Mouse (Mus musculus) kidney, embryonic 16.5 days (tissue): ENCODE measurements around the gene Glis3. TPM values are rescaled to one million over a fixed set of nuclear protein-coding genes. Genes with fewer than 3 reads are reported as not detected.

Experiments
- ATAC-seq: fragments of 200-750 bp; cut with Nextera tagmentation; 2 replicates; pipeline ENCODE4 v1.8.0; 2017; ENCODE audit warnings: moderate TSS enrichment; ENCODE audit not compliant: low FRiP score, low TSS enrichment
- H3K27ac ChIP-seq: fragments of 300-500 bp; sonication (generic); 2 replicates; pipeline ENCODE4 v1.5.1; 2014; ENCODE audit warnings: low read length
- H3K27me3 ChIP-seq: fragments of 300-500 bp; sonication (generic); 2 replicates; pipeline ENCODE4 v1.6.1; 2014; ENCODE audit warnings: low read length, control low read depth, mixed read lengths; ENCODE audit not compliant: insufficient read depth
- H3K36me3 ChIP-seq: fragments of 300-500 bp; sonication (generic); 2 replicates; pipeline ENCODE4 v1.6.1; 2014; ENCODE audit warnings: low read length, control low read depth, mixed read lengths; ENCODE audit not compliant: insufficient read depth
- H3K4me1 ChIP-seq: fragments of 300-500 bp; sonication (generic); 2 replicates; pipeline ENCODE4 v1.6.1; 2014; ENCODE audit warnings: low read length, control low read depth, mixed read lengths; ENCODE audit not compliant: insufficient read depth
- H3K4me2 ChIP-seq: fragments of 300-500 bp; sonication (generic); replicated peaks from 2 replicates; pipeline ENCODE4 v1.6.1; 2014; ENCODE audit warnings: low read depth, low read length
- H3K4me3 ChIP-seq: fragments of 300-500 bp; sonication (generic); 2 replicates; pipeline ENCODE4 v1.5.1; 2014; ENCODE audit warnings: mild to moderate bottlenecking, low read length
- H3K9ac ChIP-seq: fragments of 300-500 bp; sonication (generic); replicated peaks from 2 replicates; pipeline ENCODE4 v1.6.1; 2014; ENCODE audit warnings: low read length
- H3K9me3 ChIP-seq: fragments of 300-500 bp; sonication (generic); 2 replicates; pipeline ENCODE4 v1.6.1; 2016; ENCODE audit warnings: low read length, control low read depth
- WGBS: fragments of 180-500 bp; shearing (Covaris S2); extraction: QIAGEN DNeasy Blood & Tissue Kit; methylation state at CpG from one replicate; pipeline ENCODE4 v1.1.7; 2014; 5-methylcytosine and 5-hydroxymethylcytosine counted together
- polyA plus RNA-seq: library from polyadenylated mRNA; unstranded; fragments of >200 nt; fragmentation: Nextera tagmentation; extraction: Ambion mirVana; gene quantifications from 2 replicates; pipeline ENCODE4 v1.2.1, GENCODE M21; 2015

The Glis3 gene
- polyA plus RNA-seq, 1 experiment from 2014 or later: 9.0 TPM

DNA sequence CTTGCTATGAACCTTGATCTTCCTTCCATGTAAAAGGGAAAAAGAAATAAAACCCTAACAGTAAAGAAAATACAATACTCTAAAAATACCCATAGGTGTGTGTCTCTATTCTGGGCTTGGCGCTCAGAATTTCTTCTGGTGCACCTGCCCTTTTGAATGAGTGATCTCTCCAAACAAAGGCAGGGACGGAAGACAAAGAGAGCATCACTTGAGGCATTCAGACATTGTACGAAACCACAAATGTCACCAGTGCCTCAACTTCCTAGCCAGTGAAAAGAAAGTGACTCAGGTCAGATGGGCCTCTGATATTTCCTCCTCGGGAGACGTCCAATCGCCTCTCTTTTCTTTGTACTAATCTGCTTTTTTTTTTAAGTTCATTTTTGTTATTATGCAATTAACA, 201.8 kb downstream of the Glis3 start:
- WGBS: 90% methylated on average over 6 of the region's 6 CpGs
- no peaks in the 10 kb centered on the region for H3K9me3 ChIP-seq

DNA sequence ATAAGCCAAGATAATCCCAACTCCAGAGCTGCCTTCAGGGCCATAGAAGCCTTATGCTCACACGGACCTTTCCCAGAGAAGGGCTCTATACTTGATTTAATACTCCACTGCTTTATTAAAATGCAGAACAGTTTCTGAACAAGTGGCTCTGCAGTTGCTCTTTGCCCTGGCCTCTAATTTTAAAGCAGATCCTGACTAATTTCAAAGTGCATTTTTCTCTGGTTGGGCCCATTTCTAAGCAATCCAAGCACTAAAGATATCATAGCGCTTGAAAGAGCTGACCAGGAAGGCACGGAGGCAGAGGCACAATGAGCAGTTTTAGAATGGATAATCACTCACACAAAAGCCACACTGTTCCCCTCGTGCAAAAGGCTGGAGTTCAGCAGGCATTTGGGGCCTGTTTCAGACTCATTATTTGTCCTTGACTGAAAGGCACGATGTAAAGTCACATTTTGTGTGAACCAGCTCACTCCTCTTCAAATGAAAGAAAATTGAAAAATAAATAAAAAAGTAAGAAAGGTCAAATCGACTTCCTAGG, 202.5 kb downstream of the Glis3 start:
- no peak for ATAC-seq
- H3K4me1 ChIP-seq: no peaks in the 10 kb centered on the region
- H3K27me3 ChIP-seq: no peaks in the 10 kb centered on the region
- H3K36me3 ChIP-seq: no peaks in the 10 kb centered on the region
- H3K9ac ChIP-seq: no peak overlapping the region
- no peaks in the 10 kb centered on the region for H3K9me3 ChIP-seq
- H3K4me3 ChIP-seq: no peak overlapping the region
- H3K4me2 ChIP-seq: no peak overlapping the region
- H3K27ac ChIP-seq: no peak overlapping the region
- 41% methylated on average over 6 of the region's 6 CpGs for WGBS

More for the DNA sequence above, 201.8 kb downstream of the Glis3 start:
- Histone ChIP-seq H3K36me3 (no peaks in the 10 kb centered on the region), H3K4me3 (no peak overlapping the region), H3K9ac (no peak overlapping the region), H3K27ac (no peak overlapping the region), H3K4me1 (no peaks in the 10 kb centered on the region), H3K27me3 (no peaks in the 10 kb centered on the region), H3K4me2 (no peak overlapping the region)
- no peak for ATAC-seq

DNA sequence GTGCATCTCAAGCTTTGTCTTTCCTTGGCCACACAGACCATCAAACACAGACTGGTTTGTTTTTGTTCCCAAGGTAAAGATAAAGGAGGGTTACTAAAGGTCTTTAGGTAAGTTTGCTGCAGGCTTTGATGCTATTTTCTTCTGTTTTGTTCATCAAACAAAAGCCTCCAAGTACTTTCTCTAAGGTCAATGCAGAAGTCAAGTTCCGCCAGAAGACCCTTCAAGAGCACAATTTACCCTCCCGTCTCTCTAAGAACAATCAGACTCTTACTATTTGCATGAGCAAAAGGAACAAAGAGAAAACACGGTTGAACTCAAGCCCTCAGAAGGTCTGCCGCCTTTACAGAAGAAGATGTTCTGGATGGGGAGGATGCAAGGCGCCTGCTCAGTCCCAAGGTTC, 206.3 kb downstream of the Glis3 start:
- no peak for ATAC-seq
- 83% methylated on average over 5 of the region's 5 CpGs for WGBS

DNA sequence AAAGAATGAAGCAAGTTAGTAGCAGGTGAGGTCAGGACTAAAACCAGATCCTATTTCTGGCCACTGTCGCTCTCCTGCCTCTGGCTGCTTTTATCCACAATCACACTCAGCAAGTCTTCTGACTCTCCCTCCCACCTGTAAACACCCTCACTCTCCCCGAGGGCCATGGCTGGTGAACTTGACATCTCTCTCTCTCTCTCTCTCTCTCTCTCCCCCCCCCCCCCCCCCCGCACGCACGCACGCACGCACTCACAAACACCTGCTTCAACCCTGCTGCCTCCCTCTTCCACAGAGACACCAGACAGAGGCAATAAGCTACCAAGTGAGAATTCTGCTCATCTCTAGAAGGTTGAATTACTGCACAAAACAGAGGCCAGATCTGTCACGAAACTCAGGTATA, 208.7 kb downstream of the Glis3 start:
- ATAC-seq: no peak
- no peak overlapping the region for H3K4me3 ChIP-seq
- H3K9ac ChIP-seq: no peak overlapping the region
- no peaks in the 10 kb centered on the region for H3K4me1 ChIP-seq
- H3K36me3 ChIP-seq: no peaks in the 10 kb centered on the region
- H3K9me3 ChIP-seq: no peaks in the 10 kb centered on the region
- WGBS: 66% methylated on average over 6 of the region's 8 CpGs
- no peaks in the 10 kb centered on the region for H3K27me3 ChIP-seq
- no peak overlapping the region for H3K4me2 ChIP-seq
- no peak overlapping the region for H3K27ac ChIP-seq

More for the DNA sequence above, 206.3 kb downstream of the Glis3 start:
- H3K27me3 ChIP-seq: no peaks in the 10 kb centered on the region
- H3K36me3 ChIP-seq: no peaks in the 10 kb centered on the region
- H3K27ac ChIP-seq: no peak overlapping the region
- H3K9me3 ChIP-seq: no peaks in the 10 kb centered on the region
- H3K4me3 ChIP-seq: no peak overlapping the region
- H3K4me2 ChIP-seq: no peak overlapping the region
- no peak overlapping the region for H3K9ac ChIP-seq
- no peaks in the 10 kb centered on the region for H3K4me1 ChIP-seq

DNA sequence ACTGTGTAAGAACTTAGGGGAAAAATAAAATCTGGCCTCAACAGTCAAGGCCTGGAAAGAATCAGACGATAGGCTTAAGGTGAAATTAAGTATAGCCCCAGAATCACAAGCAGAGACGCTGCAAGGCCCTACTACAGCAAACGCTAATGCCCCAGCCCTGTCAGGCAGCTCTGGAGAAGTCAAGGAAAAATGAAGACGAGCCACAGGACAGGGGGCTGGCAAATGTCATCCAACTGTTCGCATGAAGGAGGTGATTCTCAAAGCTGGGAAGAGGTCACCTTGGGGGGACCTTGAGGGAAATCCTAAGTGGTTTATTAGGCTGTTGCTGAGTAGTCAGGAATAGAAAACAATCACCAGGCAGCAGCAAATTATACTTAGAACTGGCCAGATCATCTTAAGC, 214.1 kb downstream of the Glis3 start:
- H3K27ac ChIP-seq: no peak overlapping the region
- ATAC-seq: no peak
- no peaks in the 10 kb centered on the region for H3K9me3 ChIP-seq
- no peaks in the 10 kb centered on the region for H3K27me3 ChIP-seq
- no peak overlapping the region for H3K4me3 ChIP-seq
- H3K36me3 ChIP-seq: no peaks in the 10 kb centered on the region
- H3K4me2 ChIP-seq: no peak overlapping the region
- H3K9ac ChIP-seq: no peak overlapping the region
- 78% methylated on average over 5 of the region's 5 CpGs for WGBS
- no peaks in the 10 kb centered on the region for H3K4me1 ChIP-seq

DNA sequence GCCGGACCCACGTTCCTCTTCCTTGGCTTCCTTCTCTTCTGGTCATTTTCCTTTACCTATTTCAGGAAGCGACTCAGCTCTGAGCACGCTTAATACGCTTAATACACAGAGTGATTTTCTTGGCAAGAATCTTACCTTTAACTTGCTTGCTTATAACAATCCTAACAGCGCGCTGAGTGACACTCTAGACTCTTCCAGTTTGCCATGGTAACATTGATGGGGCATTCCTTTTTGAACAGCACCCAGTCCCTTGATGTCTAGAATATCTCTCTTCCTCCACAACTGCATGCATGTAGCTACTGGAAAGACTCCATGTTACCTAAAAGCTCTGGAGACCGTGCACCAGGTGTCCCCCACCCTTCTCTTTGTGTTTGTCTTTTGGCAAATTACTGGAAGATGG, 225.5 kb downstream of the Glis3 start:
- no peaks in the 10 kb centered on the region for H3K9me3 ChIP-seq

DNA sequence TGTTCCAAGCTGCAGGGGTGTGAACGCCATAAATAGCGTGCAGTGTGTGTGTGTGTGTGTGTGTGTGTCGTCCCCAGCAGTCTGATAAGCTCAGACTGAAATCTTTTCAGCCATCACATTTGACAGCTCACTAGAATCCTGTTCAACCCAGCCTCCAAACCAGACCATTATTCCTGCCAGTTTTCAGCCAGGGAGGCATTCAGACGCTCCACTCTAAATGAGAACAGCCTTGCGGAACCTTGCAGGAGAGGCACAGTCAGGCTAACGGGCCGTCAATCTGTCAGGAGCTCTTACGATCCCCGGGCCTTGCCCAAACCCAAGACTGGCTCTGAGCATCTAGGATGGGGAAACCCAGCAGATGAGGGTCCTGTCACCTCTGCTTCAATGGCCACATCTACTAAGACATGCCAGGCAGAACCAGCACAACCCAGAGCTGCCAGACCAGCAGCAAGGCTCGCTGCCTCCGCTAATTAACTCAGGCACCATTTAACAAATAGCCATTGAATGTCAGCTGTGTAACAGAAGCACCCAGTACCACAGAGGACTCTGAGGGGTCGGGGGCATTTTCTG, 226.8 kb downstream of the Glis3 start:
- H3K4me1 ChIP-seq: peaks cover 14% of the 10 kb centered on the region
- ATAC-seq: no peak
- WGBS: 31% methylated on average over 12 of the region's 12 CpGs
- H3K36me3 ChIP-seq: no peaks in the 10 kb centered on the region
- H3K4me3 ChIP-seq: no peak overlapping the region
- no peak overlapping the region for H3K9ac ChIP-seq
- H3K9me3 ChIP-seq: no peaks in the 10 kb centered on the region
- H3K4me2 ChIP-seq: no peak overlapping the region
- no peaks in the 10 kb centered on the region for H3K27me3 ChIP-seq
- H3K27ac ChIP-seq: no peak overlapping the region

More for the DNA sequence above, 225.5 kb downstream of the Glis3 start:
- no peak overlapping the region for H3K27ac ChIP-seq
- no peaks in the 10 kb centered on the region for H3K36me3 ChIP-seq
- H3K27me3 ChIP-seq: no peaks in the 10 kb centered on the region
- no peak overlapping the region for H3K4me3 ChIP-seq
- no peak overlapping the region for H3K9ac ChIP-seq
- H3K4me2 ChIP-seq: no peak overlapping the region
- WGBS: 88% methylated on average over 8 of the region's 8 CpGs
- H3K4me1 ChIP-seq: peaks cover 7% of the 10 kb centered on the region
- no peak for ATAC-seq

DNA sequence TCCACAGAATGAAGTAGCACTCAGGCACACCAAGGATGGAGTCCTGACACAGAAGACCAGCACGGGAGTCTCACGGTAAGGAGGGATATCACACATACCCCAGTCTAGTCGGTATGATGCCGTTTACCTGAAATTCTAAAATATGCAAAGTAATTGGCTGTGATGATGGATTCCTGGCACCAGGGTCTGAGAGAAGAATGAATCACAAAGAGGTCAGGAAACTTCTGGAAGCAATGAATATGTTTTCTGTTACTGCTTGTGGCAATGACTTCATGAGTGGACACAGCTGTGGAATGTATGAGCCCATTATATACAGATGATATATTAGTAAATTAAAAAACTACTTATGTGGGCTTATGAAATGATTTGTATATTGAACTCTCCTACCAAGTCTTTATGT, 231.1 kb downstream of the Glis3 start:
- ATAC-seq: no peak
- no peak overlapping the region for H3K27ac ChIP-seq
- no peaks in the 10 kb centered on the region for H3K9me3 ChIP-seq
- no peak overlapping the region for H3K9ac ChIP-seq
- H3K4me3 ChIP-seq: no peak overlapping the region
- H3K4me2 ChIP-seq: no peak overlapping the region
- no peaks in the 10 kb centered on the region for H3K36me3 ChIP-seq
- no peaks in the 10 kb centered on the region for H3K27me3 ChIP-seq
- peaks cover 14% of the 10 kb centered on the region for H3K4me1 ChIP-seq
- 70% methylated on average over 4 of the region's 4 CpGs for WGBS

DNA sequence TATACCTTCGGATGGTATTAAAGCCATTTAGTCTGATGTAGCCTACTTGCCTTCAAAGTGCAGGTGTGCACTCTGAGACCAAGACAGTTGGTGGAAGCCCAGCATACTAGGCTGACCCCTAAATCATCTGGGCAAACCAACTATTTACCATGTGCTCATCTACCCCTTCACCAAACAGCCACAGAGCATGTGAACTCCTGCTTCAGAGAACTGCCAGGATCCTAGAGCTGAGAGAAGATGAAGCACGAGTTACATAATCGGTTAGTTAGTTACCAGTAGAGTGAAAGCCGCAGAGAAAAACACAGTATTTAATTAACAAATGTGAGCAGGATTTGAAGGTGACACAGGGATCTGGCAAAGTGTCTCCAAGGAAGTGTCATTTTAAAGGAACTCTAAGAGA, 237.7 kb downstream of the Glis3 start:
- ATAC-seq: no peak
- WGBS: 92% methylated on average over 4 of the region's 4 CpGs
- H3K27me3 ChIP-seq: no peaks in the 10 kb centered on the region

DNA sequence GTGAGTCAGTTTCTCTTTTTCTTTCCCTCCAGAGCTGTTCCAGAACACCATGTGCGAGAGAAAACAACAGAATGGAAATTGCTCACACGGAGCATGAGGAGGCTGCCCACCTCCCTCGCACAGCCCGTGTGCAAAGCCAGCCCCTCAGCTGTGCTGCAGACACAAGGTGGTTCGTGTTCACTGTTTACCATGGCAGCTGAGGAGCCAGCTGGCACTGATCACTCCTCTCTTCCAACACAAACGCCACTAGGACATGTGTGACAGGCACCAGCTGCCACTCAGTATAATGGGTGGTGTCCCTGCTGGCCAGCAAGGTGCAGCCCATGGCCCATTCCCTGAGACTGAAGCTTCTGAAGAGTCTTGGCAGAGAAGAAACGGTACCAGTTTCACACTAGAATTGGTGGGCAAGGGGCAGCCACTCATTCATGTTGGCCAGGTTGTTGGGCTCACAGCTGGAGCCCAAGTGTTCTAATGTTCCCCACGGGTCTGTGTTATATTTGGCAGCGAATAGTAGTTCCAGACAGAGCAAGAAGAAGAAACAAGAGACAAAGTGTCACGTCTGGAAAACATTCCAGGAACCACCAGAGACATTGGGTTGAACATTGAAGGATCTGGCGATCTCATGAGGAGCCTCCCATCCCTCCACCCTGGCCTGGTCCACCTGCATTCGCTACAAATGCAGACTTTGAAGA, 243.3 kb downstream of the Glis3 start:
- no peaks in the 10 kb centered on the region for H3K27me3 ChIP-seq
- no peak overlapping the region for H3K4me2 ChIP-seq
- no peaks in the 10 kb centered on the region for H3K36me3 ChIP-seq
- no peak overlapping the region for H3K9ac ChIP-seq
- no peak overlapping the region for H3K27ac ChIP-seq
- no peak overlapping the region for H3K4me3 ChIP-seq
- peak; percentile 89 for ATAC-seq
- peaks cover 8% of the 10 kb centered on the region for H3K4me1 ChIP-seq
- WGBS: 50% methylated on average over 12 of the region's 12 CpGs
- H3K9me3 ChIP-seq: no peaks in the 10 kb centered on the region

More for the DNA sequence above, 237.7 kb downstream of the Glis3 start:
- Histone ChIP-seq H3K4me2 (no peak overlapping the region), H3K36me3 (no peaks in the 10 kb centered on the region), H3K9ac (no peak overlapping the region), H3K4me1 (no peaks in the 10 kb centered on the region), H3K27ac (no peak overlapping the region), H3K4me3 (no peak overlapping the region), H3K9me3 (no peaks in the 10 kb centered on the region)
